Mouse (Mus musculus) hindbrain, embryonic 14.5 days (tissue): ENCODE measurements around the gene Crybg2. TPM values are rescaled to one million over a fixed set of nuclear protein-coding genes. Genes with fewer than 3 reads are reported as not detected.
A peak's percentile ranks its signal among the peaks of the same experiment; 100 is the strongest.

Source experiments
- ATAC-seq: fragments of 200-750 bp; cut with Nextera tagmentation; 2 replicates; pipeline ENCODE4 v1.8.0; 2017; ENCODE audit warnings: moderate number of reproducible peaks, mild to moderate bottlenecking, moderate TSS enrichment, moderate library complexity; ENCODE audit not compliant: low FRiP score
- DNase-seq: peaks from one replicate; pipeline ENCODE4 v3.0.0-alpha.2; 2015; ENCODE audit warnings: low spot score
- H3K27ac ChIP-seq: fragments of 300-500 bp; sonication (generic); 2 replicates; pipeline ENCODE4 v1.5.1; 2014; ENCODE audit warnings: mild to moderate bottlenecking, moderate library complexity
- H3K27me3 ChIP-seq: fragments of 300-500 bp; sonication (generic); 2 replicates; pipeline ENCODE4 v1.6.1; 2014; ENCODE audit warnings: mild to moderate bottlenecking, low read length, mixed read lengths; ENCODE audit not compliant: control insufficient read depth, insufficient read depth
- H3K36me3 ChIP-seq: fragments of 300-500 bp; sonication (generic); replicated peaks from 2 replicates; pipeline ENCODE4 v1.6.1; 2014; ENCODE audit not compliant: control insufficient read depth, insufficient read depth
- H3K4me1 ChIP-seq: fragments of 300-500 bp; sonication (generic); replicated peaks from 2 replicates; pipeline ENCODE4 v1.6.1; 2014; ENCODE audit warnings: antibody characterized with exemption, low read length, mixed read lengths; ENCODE audit not compliant: control insufficient read depth, insufficient read depth
- H3K4me2 ChIP-seq: fragments of 300-500 bp; sonication (generic); replicated peaks from 2 replicates; pipeline ENCODE4 v1.6.1; 2014; ENCODE audit warnings: mild to moderate bottlenecking, moderate library complexity
- H3K4me3 ChIP-seq: fragments of 300-500 bp; sonication (generic); replicated peaks from 2 replicates; pipeline ENCODE4 v1.5.1; 2014; ENCODE audit warnings: mild to moderate bottlenecking, low read length
- H3K9ac ChIP-seq: fragments of 300-500 bp; sonication (generic); 2 replicates; pipeline ENCODE4 v1.6.1; 2014
- H3K9me3 ChIP-seq: fragments of 300-500 bp; sonication (generic); 2 replicates; pipeline ENCODE4 v1.6.1; 2016; ENCODE audit warnings: low read length; ENCODE audit not compliant: control insufficient read depth
- WGBS: fragments of 180-500 bp; shearing (Covaris S2); extraction: QIAGEN DNeasy Blood & Tissue Kit; methylation state at CpG from one replicate; pipeline ENCODE4 v1.1.7; 2014; 5-methylcytosine and 5-hydroxymethylcytosine counted together
- polyA plus RNA-seq: library from polyadenylated mRNA; unstranded; fragments of >200 nt; fragmentation: Nextera tagmentation; extraction: Ambion mirVana; gene quantifications from 2 replicates; pipeline ENCODE4 v1.2.1, GENCODE M21; 2014

Crybg2 gene
- polyA plus RNA-seq, result 3.0 and 4.7 TPM in 2 replicates

- 51% methylated on average over 28 of the region's 28 CpGs for WGBS
These were observed at the start of gene Crybg2 for GRCm38 (mm10) chr4:134060135-134060865. Gene Crybg2, plus strand, starts transcription at chr4:134060815.

GRCm38 (mm10) chr4:134011450-134012414, 48.9 kb upstream of the Crybg2 start:
- no peak overlapping the region for H3K9ac ChIP-seq
- H3K4me1 ChIP-seq, result peaks cover 5% of the 10 kb centered on the region
- H3K4me3 ChIP-seq, result no peak overlapping the region
- H3K36me3 ChIP-seq, result no peaks in the 10 kb centered on the region
- no peak overlapping the region for H3K27ac ChIP-seq
- H3K4me2 ChIP-seq, result no peak overlapping the region
- 8% methylated on average over 16 of the region's 16 CpGs for WGBS
- no peak for ATAC-seq
- no peak for DNase-seq
- H3K9me3 ChIP-seq, result no peaks in the 10 kb centered on the region
- H3K27me3 ChIP-seq, result peaks cover 3% of the 10 kb centered on the region; the same call in 1 of the 2 replicates

More at GRCm38 (mm10) chr4:134060135-134060865, at the start of gene Crybg2:
- H3K4me3 ChIP-seq, result no peak within 1 kb of the TSS
- no peak within 1 kb of the TSS for H3K4me2 ChIP-seq
- H3K27me3 ChIP-seq, result peaks cover 4% of the 10 kb centered on the region
- no peak for ATAC-seq
- H3K4me1 ChIP-seq, result no peaks in the 10 kb centered on the region
- no peak within 1 kb of the TSS for H3K27ac ChIP-seq
- no peak within 1 kb of the TSS for H3K9ac ChIP-seq
- DNase-seq, result no peak
- no peaks in the 10 kb centered on the region for H3K9me3 ChIP-seq
- H3K36me3 ChIP-seq, result no peaks in the 10 kb centered on the region

GRCm38 (mm10) chr4:134012858-134013528, 47.6 kb upstream of the Crybg2 start:
- no peak overlapping the region for H3K9ac ChIP-seq
- 50% methylated on average over 12 of the region's 12 CpGs for WGBS
- no peak overlapping the region for H3K4me2 ChIP-seq
- H3K4me1 ChIP-seq, result peaks cover 17% of the 10 kb centered on the region
- ATAC-seq, result no peak
- H3K4me3 ChIP-seq, result no peak overlapping the region
- no peak for DNase-seq
- H3K9me3 ChIP-seq, result no peaks in the 10 kb centered on the region
- H3K27me3 ChIP-seq, result peaks cover 15% of the 10 kb centered on the region
- H3K36me3 ChIP-seq, result no peaks in the 10 kb centered on the region
- H3K27ac ChIP-seq, result no peak overlapping the region

GRCm38 (mm10) chr4:134016208-134016607, 44.4 kb upstream of the Crybg2 start:
- H3K36me3 ChIP-seq, result no peaks in the 10 kb centered on the region

GRCm38 (mm10) chr4:134016767-134017166, 43.8 kb upstream of the Crybg2 start:
- Histone ChIP-seq H3K4me3 (no peak overlapping the region), H3K4me2 (no peak overlapping the region; the same call in 1 of the 2 replicates), H3K36me3 (no peaks in the 10 kb centered on the region), H3K4me1 (peaks cover 25% of the 10 kb centered on the region), H3K9me3 (no peaks in the 10 kb centered on the region), H3K27me3 (peaks cover 19% of the 10 kb centered on the region), H3K27ac (no peak overlapping the region), H3K9ac (no peak overlapping the region)
- DNase-seq (no peak), ATAC-seq (no peak)
- WGBS, result 2% methylated on average over 8 of the region's 8 CpGs

More at GRCm38 (mm10) chr4:134016208-134016607, 44.4 kb upstream of the Crybg2 start:
- Histone ChIP-seq H3K9me3 (no peaks in the 10 kb centered on the region), H3K4me2 (no peak overlapping the region), H3K4me1 (peaks cover 26% of the 10 kb centered on the region), H3K27me3 (peaks cover 19% of the 10 kb centered on the region), H3K4me3 (no peak overlapping the region), H3K27ac (no peak overlapping the region), H3K9ac (no peak overlapping the region)
- DNase-seq (no peak), ATAC-seq (no peak)
- 6% methylated on average over 7 of the region's 7 CpGs for WGBS

- H3K27me3 ChIP-seq, result peaks cover 19% of the 10 kb centered on the region
- peak overlapping the region; percentile 42; the same call in 1 of the 2 replicates for H3K9ac ChIP-seq
- peak overlapping the region; percentile 63 for H3K4me2 ChIP-seq
- ATAC-seq (no peak), DNase-seq (no peak)
- 2% methylated on average over 21 of the region's 21 CpGs for WGBS
- H3K27ac ChIP-seq, result no peak overlapping the region
- H3K9me3 ChIP-seq, result no peaks in the 10 kb centered on the region
- H3K4me3 ChIP-seq, result peak overlapping the region; percentile 30
- H3K36me3 ChIP-seq, result no peaks in the 10 kb centered on the region
- H3K4me1 ChIP-seq, result peaks cover 23% of the 10 kb centered on the region
These were observed 43.3 kb upstream of the Crybg2 start for GRCm38 (mm10) chr4:134017201-134017865.

- ATAC-seq (no peak), DNase-seq (peak; percentile 31)
- WGBS, result 0% methylated on average over 46 of the region's 46 CpGs
These were observed 42.4 kb upstream of the Crybg2 start for GRCm38 (mm10) chr4:134018038-134018778.

GRCm38 (mm10) chr4:134018779-134019145, 41.9 kb upstream of the Crybg2 start, which contains the start of gene Lin28a:
Gene Lin28a, minus strand, starts transcription at chr4:134018841.
- DNase-seq, result no peak
- H3K9me3 ChIP-seq, result no peaks in the 10 kb centered on the region
- WGBS, result 0% methylated on average over 9 of the region's 9 CpGs
- H3K36me3 ChIP-seq, result no peaks in the 10 kb centered on the region
- H3K4me2 ChIP-seq, result peak within 1 kb of the TSS; percentile 63
- peak within 1 kb of the TSS; percentile 18 for H3K27ac ChIP-seq
- no peak for ATAC-seq
- peak within 1 kb of the TSS; percentile 30 for H3K4me3 ChIP-seq
- H3K27me3 ChIP-seq, result peaks cover 19% of the 10 kb centered on the region
- H3K4me1 ChIP-seq, result peaks cover 23% of the 10 kb centered on the region
- peak within 1 kb of the TSS; percentile 42; the same call in 1 of the 2 replicates for H3K9ac ChIP-seq

More at GRCm38 (mm10) chr4:134018038-134018778, 42.4 kb upstream of the Crybg2 start:
- no peaks in the 10 kb centered on the region for H3K9me3 ChIP-seq
- no peak overlapping the region for H3K27ac ChIP-seq
- H3K4me1 ChIP-seq, result peaks cover 23% of the 10 kb centered on the region
- peaks cover 19% of the 10 kb centered on the region for H3K27me3 ChIP-seq
- no peaks in the 10 kb centered on the region for H3K36me3 ChIP-seq
- peak overlapping the region; percentile 30 for H3K4me3 ChIP-seq
- peak overlapping the region; percentile 42; the same call in 1 of the 2 replicates for H3K9ac ChIP-seq
- H3K4me2 ChIP-seq, result peak overlapping the region; percentile 63
